Comparison of ENCODE assay signal across 29 mouse cellular contexts in the genomic region with DNA sequence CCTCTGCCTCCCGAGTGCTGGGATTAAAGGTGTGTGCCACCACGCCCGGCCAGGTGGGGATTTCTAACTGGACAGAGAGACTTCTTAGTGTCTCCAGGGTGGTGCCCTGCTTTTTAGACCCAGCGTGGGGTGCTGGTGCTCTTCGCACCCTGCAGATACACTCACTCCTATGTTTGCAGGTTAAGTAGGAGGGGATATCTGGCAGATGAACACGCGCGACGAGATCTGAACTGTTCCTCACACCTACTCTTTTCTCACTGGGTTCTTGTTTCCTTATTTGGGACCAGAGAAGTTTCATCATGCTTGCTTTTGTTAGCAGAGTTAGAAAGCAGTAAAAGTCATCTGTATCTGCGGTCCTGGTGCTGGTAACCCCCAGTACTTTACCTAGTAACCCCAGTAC.
"Had no signal": no experiment of that assay in that cellular context is flagged by ENCODE, and none has a peak within 500 bp of the region (broad histone marks: within the 10 kb centered on the region; RNA-seq: fewer than 3 reads in every experiment).

No protein-coding gene starts in this region.

- H3K27me3 ChIP-seq: heart, embryonic 13.5 days; heart, embryonic 15.5 days; hindbrain, embryonic 12.5 days; intestine, embryonic 15.5 days; limb, embryonic 12.5 days; liver, embryonic 13.5 days; liver, embryonic 15.5 days had no signal

- DNase-seq: gastrocnemius, adult 2 months; gastrocnemius, postnatal 10 days; gastrocnemius, postnatal 25 days; heart, adult 2 months; heart, postnatal 14 days; heart, postnatal 4 days; kidney, adult 18-20 months; kidney, adult 8-10 months; kidney, postnatal 10 days; kidney, postnatal 25 days; kidney, postnatal 4 days; layer of hippocampus, adult 9-11 months; liver; liver, embryonic 13.5 days had no signal

- ATAC-seq: hindbrain, embryonic 16.5 days; inflammation-experienced regulatory T-cells, adult 6 months; intestine, embryonic 15.5 days; intestine, postnatal 0 days had no signal

- H3K27ac ChIP-seq: gastrocnemius, adult 2 months; heart, adult 2 months; heart, embryonic 13.5 days; heart, embryonic 15.5 days; hindbrain, embryonic 10.5 days; hindbrain, embryonic 12.5 days; hindbrain, embryonic 14.5 days; intestine, embryonic 15.5 days; left cerebral cortex, adult 2 months; limb, embryonic 10.5 days; limb, embryonic 12.5 days; liver, embryonic 13.5 days; liver, embryonic 15.5 days had no signal

- H3K4me2 ChIP-seq: heart, embryonic 11.5 days; heart, embryonic 13.5 days; heart, embryonic 15.5 days; hindbrain, embryonic 12.5 days; hindbrain, embryonic 14.5 days; intestine, embryonic 15.5 days; limb, embryonic 12.5 days; liver, embryonic 11.5 days; liver, embryonic 13.5 days; liver, embryonic 15.5 days had no signal

- H3K9ac ChIP-seq: heart, embryonic 13.5 days; heart, embryonic 15.5 days; hindbrain, embryonic 12.5 days; hindbrain, embryonic 14.5 days; intestine, embryonic 15.5 days; limb, embryonic 12.5 days; liver, embryonic 13.5 days; liver, embryonic 15.5 days had no signal

- H3K4me1 ChIP-seq: heart, embryonic 13.5 days; heart, embryonic 15.5 days; hindbrain, embryonic 10.5 days; hindbrain, embryonic 12.5 days; intestine, embryonic 15.5 days; limb, embryonic 10.5 days; limb, embryonic 12.5 days; liver, embryonic 13.5 days; liver, embryonic 15.5 days had no signal

- H3K4me3 ChIP-seq: gastrocnemius, adult 2 months; heart, adult 2 months; heart, embryonic 13.5 days; heart, embryonic 15.5 days; hindbrain, embryonic 10.5 days; hindbrain, embryonic 12.5 days; intestine, embryonic 15.5 days; left cerebral cortex, adult 2 months; limb, embryonic 10.5 days; limb, embryonic 12.5 days; liver, embryonic 13.5 days; liver, embryonic 15.5 days had no signal

- H3K9me3 ChIP-seq: heart, embryonic 13.5 days; heart, embryonic 15.5 days; hindbrain, embryonic 10.5 days; hindbrain, embryonic 12.5 days; intestine, embryonic 15.5 days; limb, embryonic 10.5 days; limb, embryonic 12.5 days; liver, embryonic 13.5 days; liver, embryonic 15.5 days had no signal
